Mouse (Mus musculus) regulatory T cell (primary cell): ENCODE measurements at regions not wholly inside any gene's neighbourhood (a gene's known extent, or its start where the extent isn't known, plus 50 kb on each side); places are given as distances from the start of the nearest gene placed in this dataset.

Source experiments
- in situ Hi-C: fragments of 300-600 bp; cut with MboI, MseI; formaldehyde crosslinking; loops from one replicate; pipeline ENCODE4 v1.15.1; 2025; ENCODE audit warnings: high pct_unique_total_duplicates

DNA sequence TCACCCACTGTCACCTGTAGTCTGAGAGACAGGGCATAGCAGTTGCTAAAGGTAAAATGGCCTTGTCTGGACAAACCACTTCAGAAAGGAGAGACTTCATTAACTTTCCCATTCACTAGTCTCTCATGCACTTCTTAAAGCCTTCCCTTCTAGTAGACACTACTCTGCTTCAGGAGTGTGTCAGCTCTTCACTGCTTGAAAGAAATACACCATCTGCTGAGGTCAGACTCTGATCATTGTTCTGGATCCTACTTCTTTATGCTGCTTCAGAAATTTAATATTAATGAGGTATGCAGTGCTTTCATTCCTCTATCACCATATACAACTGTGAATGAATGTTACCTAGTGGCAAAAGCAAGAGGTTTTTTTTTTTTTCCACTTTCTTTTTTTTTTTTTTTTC lies 277.2 kb upstream of the Hs3st5 start:
- in situ Hi-C loops: no loop called here

DNA sequence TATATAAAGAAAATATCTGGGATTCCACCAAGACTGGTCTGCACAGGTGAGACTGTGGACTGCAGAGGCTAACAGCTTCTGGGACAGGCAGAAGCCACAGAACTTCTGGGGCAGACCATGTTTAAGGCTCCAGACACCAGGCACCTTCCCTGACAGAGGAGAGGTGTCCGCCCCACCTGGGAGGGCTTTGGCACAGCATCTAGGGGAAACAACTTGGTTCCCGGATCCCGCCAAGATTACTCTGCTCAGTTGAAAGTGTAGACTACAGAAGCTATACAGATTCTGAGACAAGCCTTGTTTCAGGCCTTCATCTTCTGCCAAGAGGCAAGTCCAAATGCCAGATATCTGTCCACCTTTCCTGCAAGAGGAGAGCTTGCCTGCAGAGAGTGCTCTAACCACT lies 267.1 kb upstream of the Hs3st5 start:
- in situ Hi-C loops: no loop called here

DNA sequence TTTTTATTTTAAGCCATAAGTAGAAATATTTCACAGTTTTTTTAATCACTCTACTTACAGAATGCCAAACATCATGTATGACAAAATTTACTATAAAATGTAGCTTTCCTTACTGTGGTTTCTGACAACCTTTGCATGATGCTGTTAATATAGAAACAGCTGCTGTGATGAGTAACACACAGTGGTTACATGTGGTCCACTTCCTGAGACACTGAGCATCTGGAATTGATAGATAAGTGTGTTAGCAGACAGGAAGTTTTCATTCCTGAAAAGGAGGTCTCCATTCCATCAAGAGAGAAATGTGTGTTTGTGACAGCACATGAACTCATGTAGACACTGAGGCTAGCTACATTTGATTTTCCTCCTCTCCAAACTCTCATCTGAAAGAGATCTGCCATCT lies 258.2 kb upstream of the Hs3st5 start:
- in situ Hi-C loops: loop anchor here (5.0 kb wide), 1 partner anchor 384 kb away; no protein-coding TSS in a partner anchor
